Mouse (Mus musculus) heart, postnatal 4 days (tissue): Measurements from ENCODE around the gene Nup188. TPM values are rescaled to one million over a fixed set of nuclear protein-coding genes. Genes with fewer than 3 reads are reported as not detected.
A peak's percentile ranks its signal among the peaks of the same experiment; 100 is the strongest.

ENCODE experiments used
- DNase-seq: peaks from one replicate; pipeline ENCODE4 v3.0.0; 2021
- total RNA-seq, 2 experiments: library from RNA; stranded (reverse); gene quantifications; 2 replicates each; pipeline ENCODE4 v1.2.3; 2021

Gene Nup188
- total RNA-seq, 2 experiments from 2014 or later = 28.0 to 34.5 TPM

DNA sequence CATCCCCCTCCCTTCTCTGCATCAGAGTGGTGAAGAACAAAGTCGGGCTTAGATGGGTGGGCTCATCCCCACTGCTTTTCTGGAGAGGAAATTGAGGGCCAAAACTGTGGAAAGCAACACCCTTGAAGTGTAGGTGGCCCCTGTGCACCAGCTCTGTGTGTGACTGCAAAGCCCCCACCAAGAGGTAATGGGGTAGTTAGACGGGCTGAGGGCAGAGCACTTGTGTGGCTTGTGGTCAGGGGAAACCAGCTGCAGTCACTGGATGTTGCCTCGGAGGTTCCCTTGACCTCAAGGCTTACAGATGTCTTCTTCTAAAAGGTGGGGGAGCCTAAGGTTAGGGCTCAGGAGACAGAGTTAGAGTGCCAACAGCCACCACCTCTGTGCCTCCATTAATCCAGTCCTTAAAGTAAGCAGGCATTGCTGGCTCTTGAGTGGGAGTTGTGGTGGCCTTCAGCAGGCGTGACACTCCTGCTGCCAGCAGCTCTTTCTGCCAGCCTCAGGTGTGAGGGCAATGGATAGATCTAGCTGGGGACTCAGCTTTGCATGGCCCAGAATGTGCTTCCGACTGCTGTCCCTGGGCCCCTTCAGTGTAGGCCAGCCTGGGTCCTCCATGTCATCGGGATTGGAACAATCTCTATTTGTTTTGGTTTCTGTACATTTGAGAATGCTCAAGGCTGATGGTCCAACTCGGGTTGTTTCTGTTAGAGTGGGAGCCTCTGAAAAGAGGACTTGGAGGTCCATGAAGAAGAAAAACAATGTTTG is 28.3 kb upstream of the Nup188 start:
- DNase-seq = no peak

GRCm38 (mm10) chr2:30258600-30258999 is 27.6 kb upstream of the Nup188 start:
- DNase-seq = peak; percentile 70

GRCm38 (mm10) chr2:30259131-30260064 is 26.8 kb upstream of the Nup188 start:
- peak; percentile 49 for DNase-seq

DNA sequence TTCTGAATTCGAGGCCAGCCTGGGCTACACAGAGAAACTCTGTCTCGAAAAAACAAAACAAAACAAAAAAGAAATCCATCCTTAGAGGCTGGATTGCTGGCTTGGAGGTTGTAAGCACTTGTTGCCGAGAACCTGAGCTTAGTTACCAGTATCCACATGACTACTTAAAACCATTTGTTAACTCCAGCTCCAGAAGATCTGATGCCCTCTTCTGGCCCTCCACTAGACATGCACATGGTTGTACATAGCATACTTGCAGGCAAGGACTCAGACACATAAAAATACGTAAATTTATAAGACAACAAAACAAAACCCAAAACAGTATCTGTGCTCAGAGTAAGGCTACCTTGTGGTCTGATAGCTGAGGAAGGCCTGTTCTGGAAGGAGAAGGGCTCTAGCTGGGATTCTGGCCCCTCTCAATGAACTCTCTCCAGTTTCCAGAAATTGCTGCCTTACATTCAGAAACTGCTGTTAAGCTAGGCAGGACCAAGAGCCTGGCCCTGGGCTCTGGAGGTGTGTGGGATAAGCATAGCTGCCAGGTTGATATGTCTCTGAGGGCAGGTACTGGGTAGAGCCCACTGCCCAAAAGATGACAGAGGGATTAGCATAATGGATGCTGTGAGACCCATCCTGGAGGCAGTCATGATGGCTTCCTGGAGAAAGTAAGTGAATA is 25.0 kb upstream of the Nup188 start:
- no peak for DNase-seq

- no peak for DNase-seq
These were observed 24.0 kb upstream of the Nup188 start for GRCm38 (mm10) chr2:30261921-30262839.

GRCm38 (mm10) chr2:30262840-30263441 is 23.3 kb upstream of the Nup188 start:
- DNase-seq = peak; percentile 74

DNA sequence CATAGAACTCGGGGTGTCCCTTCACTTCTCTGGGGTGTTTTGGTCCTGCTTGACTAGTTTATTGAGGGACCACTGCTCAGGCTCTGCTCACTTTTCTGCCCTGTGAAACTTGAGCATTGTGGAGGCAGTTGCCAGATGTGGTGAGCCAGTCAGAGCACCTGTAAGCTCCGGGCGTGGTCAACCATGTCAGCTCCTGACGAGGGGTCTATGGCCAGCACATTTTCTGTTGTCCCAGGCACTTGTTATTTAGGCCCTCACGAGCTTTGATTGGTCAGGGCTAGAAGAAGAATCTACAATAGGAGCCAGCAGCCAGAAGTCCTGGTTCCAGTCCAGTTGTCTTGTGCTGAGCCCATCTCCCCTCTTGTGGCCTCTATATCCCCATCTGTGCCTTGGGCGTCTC is 22.4 kb upstream of the Nup188 start:
- DNase-seq = no peak

- no peak for DNase-seq
These were observed 21.3 kb upstream of the Nup188 start for GRCm38 (mm10) chr2:30264671-30265519.

DNA sequence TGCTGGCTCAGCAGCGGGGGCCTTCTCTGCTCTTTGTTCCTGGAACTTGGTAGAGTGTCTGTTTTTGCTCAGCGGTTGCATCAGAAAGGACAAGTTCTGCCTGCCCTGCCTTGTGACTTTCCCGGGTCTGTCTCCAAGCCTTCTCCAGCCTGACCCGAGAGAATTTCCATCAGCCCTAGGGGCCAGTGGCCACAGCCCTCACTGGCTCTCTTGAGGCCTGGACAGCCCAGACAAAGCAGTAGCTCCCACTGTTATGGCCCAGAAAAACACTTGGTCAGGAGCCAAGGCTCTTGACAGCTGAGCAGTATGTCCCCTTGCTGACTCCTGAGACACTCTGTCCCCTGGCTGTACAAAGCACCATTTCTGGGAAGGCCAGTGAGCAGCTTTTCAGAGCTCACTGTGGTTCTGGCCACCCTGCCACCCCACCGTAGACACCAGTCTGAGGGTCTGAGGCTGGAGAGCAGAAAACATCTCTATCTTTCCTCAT is 20.4 kb upstream of the Nup188 start, which contains the start of gene Phyhd1:
TSS of gene Phyhd1 (plus strand) at position 437 of the 487 bp plus-strand sequence.
- peak; percentile 82 for DNase-seq

- DNase-seq = peak; percentile 85
These were observed 19.7 kb upstream of the Nup188 start for GRCm38 (mm10) chr2:30266392-30266941.

- DNase-seq = no peak
These were observed 18.7 kb upstream of the Nup188 start for GRCm38 (mm10) chr2:30267466-30267865.

DNA sequence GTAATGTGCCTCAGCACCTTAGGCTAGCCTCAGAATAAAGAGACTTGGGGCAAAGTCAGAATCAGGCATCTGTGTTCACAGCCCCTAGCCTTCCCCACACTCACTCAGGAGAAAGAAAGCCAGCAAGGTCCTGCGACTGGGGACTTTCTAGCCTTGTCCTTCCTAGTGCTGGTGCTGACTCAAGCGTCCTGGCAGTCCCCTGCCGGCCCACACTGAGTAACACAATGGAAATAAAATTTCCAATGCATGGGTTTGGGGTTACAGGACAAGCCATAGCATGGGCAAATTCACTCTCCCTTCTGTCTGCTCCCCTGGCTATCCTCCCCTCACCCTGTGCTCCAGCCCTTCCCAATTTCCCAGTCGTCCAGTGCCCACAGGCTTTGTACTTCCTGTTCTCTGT is 17.8 kb upstream of the Nup188 start:
- DNase-seq = no peak

DNA sequence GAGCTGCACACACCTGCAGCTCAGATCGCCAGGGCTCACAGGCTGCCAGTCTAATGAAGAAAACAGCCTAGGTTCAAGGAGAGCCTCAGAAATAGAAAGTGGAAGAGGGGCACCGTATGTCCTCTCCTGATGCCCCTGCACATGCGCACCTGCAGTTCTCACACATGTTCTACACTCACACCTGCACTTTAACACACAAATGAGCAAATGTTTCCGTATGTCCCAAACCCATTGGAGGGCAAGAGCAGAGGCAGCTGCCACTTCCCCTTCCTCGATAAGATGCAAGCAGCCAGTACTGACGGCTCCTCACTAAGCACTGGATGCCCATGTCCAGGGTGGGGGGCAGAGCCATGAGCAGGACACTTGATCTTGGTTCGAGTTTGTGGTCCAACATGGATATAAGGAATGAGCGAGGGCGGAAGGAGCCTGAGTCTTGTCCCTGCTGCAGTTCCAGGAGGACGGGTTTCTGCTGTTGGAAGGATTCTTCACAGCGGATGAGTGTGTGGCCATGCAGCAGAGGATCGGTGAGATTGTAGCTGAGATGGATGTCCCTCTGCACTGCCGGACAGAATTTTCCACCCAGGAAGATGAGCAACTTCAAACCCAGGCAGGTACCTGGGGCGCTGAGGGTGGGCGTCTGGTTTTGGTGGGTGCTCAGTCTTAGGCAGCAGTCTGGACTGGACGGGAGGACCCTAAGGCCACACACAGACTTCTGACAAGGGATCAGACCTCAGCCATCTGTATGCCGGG is 16.8 kb upstream of the Nup188 start:
- DNase-seq = peak; percentile 20

DNA sequence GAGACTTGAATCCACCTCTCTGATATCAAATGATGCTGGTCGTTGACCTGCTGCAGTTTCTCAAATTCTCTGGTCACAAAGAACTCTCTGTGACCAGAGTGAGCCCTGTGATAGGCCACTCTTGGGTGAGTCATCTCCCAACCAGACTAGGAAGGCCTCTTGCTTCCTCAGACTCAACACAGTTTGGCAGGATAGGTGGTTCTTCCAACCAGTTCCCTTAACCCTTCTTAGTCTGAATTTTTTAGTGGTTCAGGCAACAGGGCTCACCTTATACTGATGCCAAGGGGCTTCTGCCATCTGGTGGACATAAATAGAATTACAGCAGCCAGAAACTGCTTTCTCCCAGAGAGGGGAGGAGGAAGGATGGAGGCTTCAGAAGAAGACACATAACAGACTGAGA is 16.1 kb upstream of the Nup188 start:
- peak; percentile 76 for DNase-seq

- DNase-seq = no peak
These were observed 5.5 kb upstream of the Nup188 start, which contains the start of gene Gm28038 for GRCm38 (mm10) chr2:30280743-30281142. Gm28038 (plus strand) TSS chr2:30281043.

- DNase-seq = no peak
These were observed 4.5 kb upstream of the Nup188 start for GRCm38 (mm10) chr2:30281651-30282050.

DNA sequence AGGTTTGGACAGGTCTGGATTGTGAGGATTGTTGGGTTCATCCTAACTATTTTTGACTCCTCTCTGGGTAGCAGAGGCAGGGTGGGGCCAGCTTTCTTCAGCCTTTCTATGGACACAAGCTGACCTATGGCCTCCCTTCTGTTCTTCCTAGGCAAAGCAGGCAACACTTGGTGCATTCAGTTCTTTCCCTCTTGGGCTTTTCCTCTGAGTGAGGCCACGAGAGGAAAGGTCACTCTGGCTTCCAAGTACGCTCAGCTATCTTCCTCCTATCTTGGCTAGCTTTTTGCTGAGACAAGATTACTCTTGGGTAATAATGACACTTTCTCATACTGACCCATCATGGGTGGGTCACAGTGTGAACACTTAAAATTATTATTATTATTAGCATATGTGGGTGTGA is 3.0 kb upstream of the Nup188 start:
- no peak for DNase-seq

GRCm38 (mm10) chr2:30285004-30285403 is 1.2 kb upstream of the Nup188 start:
- no peak for DNase-seq
